23 mouse cellular contexts compared by ENCODE assay signal in the genomic region with DNA sequence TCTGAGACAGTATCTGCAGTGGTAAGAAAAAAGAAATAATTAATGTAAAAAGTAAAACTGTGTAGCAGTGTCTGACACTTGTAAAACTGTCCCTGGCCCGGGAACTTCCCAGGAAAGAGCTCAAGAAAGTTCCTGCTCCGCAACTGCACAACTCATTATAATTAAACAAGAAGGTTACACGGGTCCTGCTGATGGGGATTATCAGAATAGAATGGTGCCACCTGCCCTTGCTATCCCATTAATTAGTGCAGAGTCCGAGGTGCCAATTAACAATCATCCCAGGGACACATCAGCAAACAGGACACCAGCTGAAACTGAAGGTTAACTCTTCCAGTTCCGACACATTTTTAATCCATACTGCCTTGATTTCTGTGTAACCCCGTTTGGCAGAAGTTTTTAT.
DNase-seq lines count a peak whose midpoint lies in the region; ATAC-seq lines count a peak whose summit lies in the region.
"Had no signal": no experiment of that assay in that cellular context is flagged by ENCODE, and none has a peak within 500 bp of the region (broad histone marks: within the 10 kb centered on the region; RNA-seq: fewer than 3 reads in every experiment).

No protein-coding gene starts in this region.

- H3K4me3 ChIP-seq in midbrain, embryonic 12.5 days = no peak overlapping the region
- H3K4me3 ChIP-seq in midbrain, embryonic 10.5 days = no peak overlapping the region
- H3K4me3 ChIP-seq in forebrain, embryonic 13.5 days = no peak overlapping the region
- H3K4me3 ChIP-seq in midbrain, embryonic 14.5 days (replicated peaks; ENCODE audit: low read depth, low read length) = no peak overlapping the region
- H3K4me3 ChIP-seq: embryonic facial prominence, embryonic 15.5 days; heart, adult 2 months; heart, embryonic 12.5 days; kidney, embryonic 15.5 days; limb, embryonic 12.5 days; liver, embryonic 15.5 days; lung, embryonic 15.5 days had no signal

- no peak overlapping the region for H3K27ac ChIP-seq in midbrain, embryonic 12.5 days (replicated peaks)
- no peak overlapping the region for H3K27ac ChIP-seq in midbrain, embryonic 10.5 days (replicated peaks)
- no peak overlapping the region for H3K27ac ChIP-seq in forebrain, embryonic 13.5 days
- H3K27ac ChIP-seq in midbrain, embryonic 14.5 days (replicated peaks; ENCODE audit: low read depth, low read length) = no peak overlapping the region
- H3K27ac ChIP-seq: embryonic facial prominence, embryonic 15.5 days; heart, adult 2 months; kidney, embryonic 15.5 days; limb, embryonic 12.5 days; liver, embryonic 15.5 days; lung, embryonic 15.5 days had no signal

- ATAC-seq in midbrain, embryonic 12.5 days (ENCODE audit: low FRiP score, low read depth) = peak; percentile 83
- peak; percentile 85; the same call in 1 of the 2 replicates for ATAC-seq in forebrain, embryonic 13.5 days
- ATAC-seq in midbrain, embryonic 14.5 days (ENCODE audit: low FRiP score, low TSS enrichment) = peak; percentile 66
- ATAC-seq: activated CD4-positive, CD25-positive, alpha-beta regulatory T cell, adult 4 months; hindbrain, embryonic 16.5 days had no signal

- H3K9ac ChIP-seq in midbrain, embryonic 12.5 days (replicated peaks) = no peak overlapping the region
- H3K9ac ChIP-seq in forebrain, embryonic 13.5 days = no peak overlapping the region
- no peak overlapping the region for H3K9ac ChIP-seq in midbrain, embryonic 14.5 days (replicated peaks; ENCODE audit: low read length)
- H3K9ac ChIP-seq: embryonic facial prominence, embryonic 15.5 days; heart, embryonic 12.5 days; kidney, embryonic 15.5 days; limb, embryonic 12.5 days; liver, embryonic 15.5 days; lung, embryonic 15.5 days had no signal

- no peaks in the 10 kb centered on the region for H3K27me3 ChIP-seq in midbrain, embryonic 12.5 days
- no peaks in the 10 kb centered on the region for H3K27me3 ChIP-seq in midbrain, embryonic 10.5 days (ENCODE audit: low read depth, poor library complexity, severe bottlenecking)
- H3K27me3 ChIP-seq in forebrain, embryonic 13.5 days = no peaks in the 10 kb centered on the region
- H3K27me3 ChIP-seq in midbrain, embryonic 14.5 days (ENCODE audit: control insufficient read depth, insufficient read depth, low read length) = no peaks in the 10 kb centered on the region
- H3K27me3 ChIP-seq: embryonic facial prominence, embryonic 15.5 days; heart, embryonic 12.5 days; kidney, embryonic 15.5 days; limb, embryonic 12.5 days; liver, embryonic 15.5 days; lung, embryonic 15.5 days had no signal

- peaks cover 18% of the 10 kb centered on the region for H3K4me1 ChIP-seq in midbrain, embryonic 12.5 days
- peaks cover 7% of the 10 kb centered on the region for H3K4me1 ChIP-seq in midbrain, embryonic 10.5 days
- peaks cover 25% of the 10 kb centered on the region for H3K4me1 ChIP-seq in forebrain, embryonic 13.5 days
- peaks cover 4% of the 10 kb centered on the region; the same call in 1 of the 2 replicates for H3K4me1 ChIP-seq in midbrain, embryonic 14.5 days (ENCODE audit: control insufficient read depth, insufficient read depth, low read length)
- H3K4me1 ChIP-seq: heart, embryonic 12.5 days; liver, embryonic 15.5 days; lung, embryonic 15.5 days had no signal

- no peaks in the 10 kb centered on the region for H3K9me3 ChIP-seq in midbrain, embryonic 12.5 days
- H3K9me3 ChIP-seq in midbrain, embryonic 10.5 days (replicated peaks) = no peaks in the 10 kb centered on the region
- H3K9me3 ChIP-seq in forebrain, embryonic 13.5 days (replicated peaks) = no peaks in the 10 kb centered on the region
- H3K9me3 ChIP-seq in midbrain, embryonic 14.5 days (ENCODE audit: control insufficient read depth, low read length) = no peaks in the 10 kb centered on the region
- H3K9me3 ChIP-seq: embryonic facial prominence, embryonic 15.5 days; heart, embryonic 12.5 days; kidney, embryonic 15.5 days; limb, embryonic 12.5 days; liver, embryonic 15.5 days; lung, embryonic 15.5 days had no signal

- no peak overlapping the region for H3K4me2 ChIP-seq in midbrain, embryonic 12.5 days (replicated peaks)
- H3K4me2 ChIP-seq in forebrain, embryonic 13.5 days = peak overlapping the region; percentile 11
- H3K4me2 ChIP-seq in midbrain, embryonic 14.5 days (ENCODE audit: low read length) = no peak overlapping the region
- H3K4me2 ChIP-seq: embryonic facial prominence, embryonic 15.5 days; heart, embryonic 12.5 days; kidney, embryonic 15.5 days; limb, embryonic 12.5 days; liver, embryonic 15.5 days; lung, embryonic 15.5 days had no signal

- 26% methylated on average over 6 of the region's 6 CpGs for WGBS in midbrain, embryonic 12.5 days
- 39% methylated on average over 6 of the region's 6 CpGs for WGBS in midbrain, embryonic 10.5 days
- 3% methylated on average over 6 of the region's 6 CpGs for WGBS in forebrain, embryonic 13.5 days
- WGBS in midbrain, embryonic 14.5 days = 24% methylated on average over 6 of the region's 6 CpGs

- no peaks in the 10 kb centered on the region for H3K36me3 ChIP-seq in midbrain, embryonic 12.5 days
- H3K36me3 ChIP-seq in midbrain, embryonic 10.5 days = no peaks in the 10 kb centered on the region
- H3K36me3 ChIP-seq in forebrain, embryonic 13.5 days (ENCODE audit: poor library complexity, severe bottlenecking) = no peaks in the 10 kb centered on the region
- no peaks in the 10 kb centered on the region for H3K36me3 ChIP-seq in midbrain, embryonic 14.5 days (ENCODE audit: control insufficient read depth, insufficient read depth, low read length)
- H3K36me3 ChIP-seq: embryonic facial prominence, embryonic 15.5 days; heart, embryonic 12.5 days; kidney, embryonic 15.5 days; limb, embryonic 12.5 days; liver, embryonic 15.5 days; lung, embryonic 15.5 days had no signal

- DNase-seq in midbrain, embryonic 10.5 days (ENCODE audit: low spot score) = no peak
- peak; percentile 29 for DNase-seq in midbrain, embryonic 14.5 days
- DNase-seq in gastrocnemius, postnatal 10 days = no peak
- no peak for DNase-seq in cerebellum, postnatal 36 days
- DNase-seq in lung, adult 18-20 months = no peak
- DNase-seq: adrenal gland, adult 2 months; B cell, adult 2 months; cerebellum, adult 9-10 months; heart, adult 2 months; kidney, adult 18-20 months; kidney, postnatal 25 days; right cerebral cortex, postnatal 4 days; thymus, postnatal 4 days had no signal
